Mouse (Mus musculus) CH12.LX (cell line): Measurements from ENCODE around the gene Atf3.

Experiments
- BHLHE40 ChIP-seq: IDR thresholded peaks from 2 replicates; pipeline ENCODE4 v1.6.1; 2011; ENCODE audit warnings: mild to moderate bottlenecking, low read depth, low read length, improper control_type of control experiment
- CTCF ChIP-seq, 2 experiments: IDR thresholded peaks in 1 of 2; conservative IDR thresholded peaks in 1 of 2; 2 replicates each; pipeline ENCODE4 v1.5.1; 2011 to 2012; ENCODE audit warnings: low read depth in 2 of 2, low read length in 2 of 2, improper control_type of control experiment in 1 of 2, inconsistent platforms in 1 of 2, mild to moderate bottlenecking in 1 of 2, moderate library complexity in 1 of 2
- E2F4 ChIP-seq: IDR thresholded peaks from 2 replicates; pipeline ENCODE4 v1.6.1; 2011; ENCODE audit warnings: low read depth, low read length, improper control_type of control experiment; ENCODE audit not compliant: insufficient replicate concordance
- ELF1 ChIP-seq: IDR thresholded peaks from 2 replicates; pipeline ENCODE4 v1.6.1; 2014; ENCODE audit warnings: low read depth, mild to moderate bottlenecking, inconsistent platforms, low read length, improper control_type of control experiment
- EP300 ChIP-seq: IDR thresholded peaks from 2 replicates; pipeline ENCODE4 v1.6.1; 2011; ENCODE audit warnings: low read length, improper control_type of control experiment
- MAX ChIP-seq: IDR thresholded peaks from 2 replicates; pipeline ENCODE4 v1.6.1; 2011; ENCODE audit warnings: low read length, improper control_type of control experiment
- MXI1 ChIP-seq: IDR thresholded peaks from 2 replicates; pipeline ENCODE4 v1.6.1; 2011; ENCODE audit warnings: mild to moderate bottlenecking, low read depth, low read length, improper control_type of control experiment
- POLR2A ChIP-seq: IDR thresholded peaks from 2 replicates; pipeline ENCODE4 v1.6.1; 2011; ENCODE audit warnings: low read depth, mild to moderate bottlenecking, improper control_type of control experiment, low read length
- SIN3A ChIP-seq: IDR thresholded peaks from 2 replicates; pipeline ENCODE4 v1.6.1; 2012; ENCODE audit warnings: low read length, improper control_type of control experiment, inconsistent platforms
- ZNF384 ChIP-seq: IDR thresholded peaks from 2 replicates; pipeline ENCODE4 v1.6.1; 2012; ENCODE audit warnings: low read depth, low read length, improper control_type of control experiment, inconsistent platforms

DNA sequence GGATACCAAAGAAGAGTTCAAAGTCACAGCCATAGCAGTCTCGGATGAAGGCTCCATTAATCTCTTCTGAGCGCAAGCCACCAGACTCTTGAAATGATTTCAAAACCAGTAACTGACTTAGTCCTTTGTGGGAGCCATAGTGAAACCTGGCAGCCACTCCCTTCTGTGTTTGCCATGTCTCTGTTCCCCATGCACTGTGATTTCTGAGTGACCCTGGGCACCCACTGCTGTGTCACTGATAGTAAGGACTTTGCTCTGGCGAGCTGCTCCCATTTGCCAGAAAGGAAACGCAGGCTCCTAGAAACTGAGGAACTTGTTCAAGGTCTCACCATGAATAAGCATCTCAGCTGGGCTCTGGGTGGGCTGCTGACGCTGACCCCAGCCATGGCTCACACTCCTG, 45.6 kb upstream of the Atf3 start:
- TF ChIP-seq ZNF384: no peak
- no peak for TF ChIP-seq EP300
- no peak for TF ChIP-seq CTCF (conservative IDR thresholded peaks at IDR 0.05 in 1 of 2, IDR thresholded peaks at IDR 0.05 in 1 of 2; ENCODE audit: low read depth in 2 of 2, low read length in 2 of 2)
- no peak for TF ChIP-seq ELF1
- no peak for TF ChIP-seq POLR2A
- TF ChIP-seq MXI1: no peak
- TF ChIP-seq MAX: no peak
- TF ChIP-seq BHLHE40: no peak
- no peak for TF ChIP-seq E2F4
- TF ChIP-seq SIN3A: no peak
